In genomic region chr4:141058835-141059234, GRCm38 (mm10) we compare ENCODE assay signal across 14 mouse cellular contexts. TPM values are rescaled to one million over a fixed set of nuclear protein-coding genes. Genes with fewer than 3 reads are reported as not detected.
A peak's percentile ranks its signal among the peaks of the same experiment; 100 is the strongest.
DNase-seq lines count a peak whose midpoint lies in the region; ATAC-seq and TF ChIP-seq lines count a peak whose summit lies in the region.
"Had no signal": no experiment of that assay in that cellular context is flagged by ENCODE, and none has a peak within 500 bp of the region (broad histone marks: within the 10 kb centered on the region; RNA-seq: fewer than 3 reads in every experiment).

No protein-coding gene starts in this region.

- H3K36me3 ChIP-seq in hindbrain, embryonic 12.5 days: peaks cover 12% of the 10 kb centered on the region; the same call in 1 of the 2 replicates
- H3K36me3 ChIP-seq in hindbrain, postnatal 0 days (ENCODE audit: insufficient read depth, low read length): no peaks in the 10 kb centered on the region
- H3K36me3 ChIP-seq in midbrain, embryonic 12.5 days: peaks cover 23% of the 10 kb centered on the region
- H3K36me3 ChIP-seq in midbrain, embryonic 16.5 days (ENCODE audit: control insufficient read depth, insufficient read depth, low read length): no peaks in the 10 kb centered on the region
- no peaks in the 10 kb centered on the region for H3K36me3 ChIP-seq in hindbrain, embryonic 15.5 days
- H3K36me3 ChIP-seq in stomach, embryonic 14.5 days (ENCODE audit: control insufficient read depth, insufficient read depth, low read length): peaks cover 7% of the 10 kb centered on the region; the same call in 1 of the 2 replicates

- 86% methylated on average over 8 of the region's 9 CpGs for WGBS in hindbrain, embryonic 12.5 days
- WGBS in hindbrain, postnatal 0 days: 78% methylated on average over 8 of the region's 9 CpGs
- WGBS in midbrain, embryonic 12.5 days: 76% methylated on average over 9 of the region's 9 CpGs
- WGBS in midbrain, embryonic 16.5 days: 73% methylated on average over 8 of the region's 9 CpGs
- 81% methylated on average over 9 of the region's 9 CpGs for WGBS in hindbrain, embryonic 15.5 days
- 74% methylated on average over 9 of the region's 9 CpGs for WGBS in stomach, embryonic 14.5 days

- peaks cover 25% of the 10 kb centered on the region for H3K4me1 ChIP-seq in hindbrain, embryonic 12.5 days
- peaks cover under 1% of the 10 kb centered on the region; the same call in 1 of the 2 replicates for H3K4me1 ChIP-seq in hindbrain, postnatal 0 days (ENCODE audit: insufficient read depth, low read length)
- H3K4me1 ChIP-seq in midbrain, embryonic 12.5 days: peaks cover 27% of the 10 kb centered on the region
- H3K4me1 ChIP-seq in midbrain, embryonic 16.5 days (ENCODE audit: control insufficient read depth, insufficient read depth, low read length): peaks cover 16% of the 10 kb centered on the region
- H3K4me1 ChIP-seq in hindbrain, embryonic 15.5 days (replicated peaks): peaks cover 27% of the 10 kb centered on the region
- peaks cover 12% of the 10 kb centered on the region for H3K4me1 ChIP-seq in stomach, embryonic 14.5 days (ENCODE audit: control insufficient read depth, insufficient read depth, low read length)

- H3K27ac ChIP-seq in hindbrain, embryonic 12.5 days: 0 out of 2 replicates have a peak overlapping the region, but pooled peaks have one; percentile 8
- no peak overlapping the region for H3K27ac ChIP-seq in hindbrain, postnatal 0 days
- 0 out of 2 replicates have a peak overlapping the region, but pooled peaks have one; percentile 15 for H3K27ac ChIP-seq in midbrain, embryonic 12.5 days (replicated peaks)
- H3K27ac ChIP-seq in midbrain, embryonic 16.5 days (ENCODE audit: low read length): no peak overlapping the region
- no peak overlapping the region for H3K27ac ChIP-seq in hindbrain, embryonic 15.5 days (replicated peaks)
- H3K27ac ChIP-seq in stomach, embryonic 14.5 days (ENCODE audit: low read length): no peak overlapping the region
- H3K27ac ChIP-seq: liver, embryonic 14.5 days had no signal

- no peak for TF ChIP-seq CTCF in hindbrain, postnatal 0 days (IDR thresholded peaks at IDR 0.05; ENCODE audit: low read depth)

- no peaks in the 10 kb centered on the region for H3K27me3 ChIP-seq in hindbrain, embryonic 12.5 days
- H3K27me3 ChIP-seq in hindbrain, postnatal 0 days (ENCODE audit: insufficient read depth, low read length): no peaks in the 10 kb centered on the region
- H3K27me3 ChIP-seq in midbrain, embryonic 12.5 days: no peaks in the 10 kb centered on the region
- no peaks in the 10 kb centered on the region for H3K27me3 ChIP-seq in midbrain, embryonic 16.5 days (ENCODE audit: control insufficient read depth, insufficient read depth, low read depth, low read length)
- no peaks in the 10 kb centered on the region for H3K27me3 ChIP-seq in hindbrain, embryonic 15.5 days
- H3K27me3 ChIP-seq in stomach, embryonic 14.5 days (ENCODE audit: control insufficient read depth, insufficient read depth, low read length): no peaks in the 10 kb centered on the region

- H3K4me2 ChIP-seq in hindbrain, embryonic 12.5 days (replicated peaks): 0 out of 2 replicates have a peak overlapping the region, but pooled peaks have one; percentile 77
- no peak overlapping the region for H3K4me2 ChIP-seq in hindbrain, postnatal 0 days (ENCODE audit: low read depth, low read length)
- no peak overlapping the region for H3K4me2 ChIP-seq in midbrain, embryonic 12.5 days (replicated peaks)
- no peak overlapping the region for H3K4me2 ChIP-seq in midbrain, embryonic 16.5 days (ENCODE audit: low read length)
- H3K4me2 ChIP-seq in hindbrain, embryonic 15.5 days: peak overlapping the region; percentile 77; the same call in 1 of the 2 replicates
- H3K4me2 ChIP-seq in stomach, embryonic 14.5 days (replicated peaks; ENCODE audit: low read depth, low read length): peak overlapping the region; percentile 79; the same call in 1 of the 2 replicates

- ATAC-seq in hindbrain, embryonic 12.5 days (ENCODE audit: low FRiP score): no peak
- ATAC-seq in hindbrain, postnatal 0 days: no peak
- no peak for ATAC-seq in midbrain, embryonic 12.5 days (ENCODE audit: low FRiP score, low read depth)
- ATAC-seq in midbrain, embryonic 16.5 days: no peak
- ATAC-seq in hindbrain, embryonic 15.5 days (ENCODE audit: low FRiP score, low read depth): no peak
- no peak for ATAC-seq in stomach, embryonic 14.5 days (ENCODE audit: insufficient number of reproducible peaks, insufficient read depth, low FRiP score, low read depth)
- ATAC-seq: activated CD4-positive, CD25-positive, alpha-beta regulatory T cell, adult 4 months had no signal

- DNase-seq in hindbrain, postnatal 0 days (ENCODE audit: low spot score): no peak
- DNase-seq in layer of hippocampus, postnatal 36 days: no peak
- DNase-seq: heart, postnatal 10 days; kidney, adult 9 months; layer of hippocampus, adult 9-11 months; thymus, postnatal 36 days had no signal

- no peaks in the 10 kb centered on the region for H3K9me3 ChIP-seq in hindbrain, embryonic 12.5 days (replicated peaks)
- H3K9me3 ChIP-seq in hindbrain, postnatal 0 days (ENCODE audit: low read length): no peaks in the 10 kb centered on the region
- H3K9me3 ChIP-seq in midbrain, embryonic 12.5 days: no peaks in the 10 kb centered on the region
- H3K9me3 ChIP-seq in midbrain, embryonic 16.5 days (replicated peaks; ENCODE audit: control insufficient read depth, low read length, poor library complexity, severe bottlenecking): no peaks in the 10 kb centered on the region
- H3K9me3 ChIP-seq in hindbrain, embryonic 15.5 days: no peaks in the 10 kb centered on the region
- H3K9me3 ChIP-seq in stomach, embryonic 14.5 days (ENCODE audit: control insufficient read depth, low read depth, low read length): no peaks in the 10 kb centered on the region

- H3K9ac ChIP-seq in hindbrain, embryonic 12.5 days: peak overlapping the region; percentile 10; the same call in 1 of the 2 replicates
- H3K9ac ChIP-seq in hindbrain, postnatal 0 days (replicated peaks; ENCODE audit: low read length): no peak overlapping the region
- H3K9ac ChIP-seq in midbrain, embryonic 12.5 days (replicated peaks): 0 out of 2 replicates have a peak overlapping the region, but pooled peaks have one; percentile 15
- H3K9ac ChIP-seq in midbrain, embryonic 16.5 days (ENCODE audit: low read depth, low read length): no peak overlapping the region
- H3K9ac ChIP-seq in hindbrain, embryonic 15.5 days: no peak overlapping the region
- no peak overlapping the region for H3K9ac ChIP-seq in stomach, embryonic 14.5 days (replicated peaks; ENCODE audit: low read depth, low read length)
- H3K9ac ChIP-seq: liver, embryonic 14.5 days had no signal

- no peak overlapping the region for H3K4me3 ChIP-seq in hindbrain, embryonic 12.5 days
- no peak overlapping the region for H3K4me3 ChIP-seq in hindbrain, postnatal 0 days (ENCODE audit: low read length)
- no peak overlapping the region for H3K4me3 ChIP-seq in midbrain, embryonic 12.5 days
- H3K4me3 ChIP-seq in midbrain, embryonic 16.5 days (ENCODE audit: low read depth, low read length): no peak overlapping the region
- H3K4me3 ChIP-seq in hindbrain, embryonic 15.5 days: no peak overlapping the region
- no peak overlapping the region for H3K4me3 ChIP-seq in stomach, embryonic 14.5 days (ENCODE audit: low read depth, low read length)

RNA-seq across cellular contexts. Expression of gene Crocc, which starts 1.5 kb away (rescaled TPM):
- 13.2 and 14.1 TPM in 2 replicates for polyA plus RNA-seq in hindbrain, embryonic 12.5 days (2016; fragmentation: Nextera tagmentation; extraction: Ambion mirVana)
- total RNA-seq in hindbrain, postnatal 0 days (2014; rRNA removed): 18.7 and 19.7 TPM in 2 replicates
- polyA plus RNA-seq in hindbrain, postnatal 0 days (2015; fragmentation: Nextera tagmentation; extraction: Ambion mirVana): 3.8 and 3.9 TPM in 2 replicates
- polyA plus RNA-seq in midbrain, embryonic 12.5 days (2016; fragmentation: Nextera tagmentation; extraction: Ambion mirVana): 14.2 and 15.9 TPM in 2 replicates
- polyA plus RNA-seq in midbrain, embryonic 16.5 days (2015; fragmentation: Nextera tagmentation; extraction: Ambion mirVana): 5.3 and 6.3 TPM in 2 replicates
- 6.2 and 7.7 TPM in 2 replicates for polyA plus RNA-seq in hindbrain, embryonic 15.5 days (2015; fragmentation: Nextera tagmentation; extraction: Ambion mirVana)
- 5.9 and 7.4 TPM in 2 replicates for polyA plus RNA-seq in stomach, embryonic 14.5 days (2014; fragmentation: Nextera tagmentation; extraction: Ambion mirVana)
- total RNA-seq in layer of hippocampus, postnatal 36 days (2021): 10 to 100 TPM; 73.7 to 77.2 TPM

RNA-seq across cellular contexts. Expression of gene Necap2, which starts 19.3 kb away (rescaled TPM):
- 57.6 and 60.7 TPM in 2 replicates for polyA plus RNA-seq in hindbrain, embryonic 12.5 days (2016; fragmentation: Nextera tagmentation; extraction: Ambion mirVana)
- 52.5 and 67.5 TPM in 2 replicates for total RNA-seq in hindbrain, postnatal 0 days (2014; rRNA removed)
- polyA plus RNA-seq in hindbrain, postnatal 0 days (2015; fragmentation: Nextera tagmentation; extraction: Ambion mirVana): 51.5 and 51.8 TPM in 2 replicates
- 54.7 and 56.8 TPM in 2 replicates for polyA plus RNA-seq in midbrain, embryonic 12.5 days (2016; fragmentation: Nextera tagmentation; extraction: Ambion mirVana)
- polyA plus RNA-seq in midbrain, embryonic 16.5 days (2015; fragmentation: Nextera tagmentation; extraction: Ambion mirVana): 52.5 and 55.9 TPM in 2 replicates
- 50.6 and 56.2 TPM in 2 replicates for polyA plus RNA-seq in hindbrain, embryonic 15.5 days (2015; fragmentation: Nextera tagmentation; extraction: Ambion mirVana)
- polyA plus RNA-seq in stomach, embryonic 14.5 days (2014; fragmentation: Nextera tagmentation; extraction: Ambion mirVana): 67.0 and 77.1 TPM in 2 replicates
- 10 to 100 TPM; 38.5 to 40.5 TPM for total RNA-seq in layer of hippocampus, postnatal 36 days (2021)

RNA-seq across cellular contexts. Expression of gene Spata21, which starts 29.3 kb away (rescaled TPM):
- polyA plus RNA-seq in hindbrain, embryonic 12.5 days (2016; fragmentation: Nextera tagmentation; extraction: Ambion mirVana): 0.13 TPM in 1 of 2 replicates, not detected in the other
- total RNA-seq in hindbrain, postnatal 0 days (2014; rRNA removed): 0.37 and 0.90 TPM in 2 replicates
- 0.84 and 1.6 TPM in 2 replicates for polyA plus RNA-seq in hindbrain, postnatal 0 days (2015; fragmentation: Nextera tagmentation; extraction: Ambion mirVana)
- 0.31 TPM in 1 of 2 replicates, not detected in the other for polyA plus RNA-seq in midbrain, embryonic 12.5 days (2016; fragmentation: Nextera tagmentation; extraction: Ambion mirVana)
- polyA plus RNA-seq in midbrain, embryonic 16.5 days (2015; fragmentation: Nextera tagmentation; extraction: Ambion mirVana): 0.39 TPM in 1 of 2 replicates, not detected in the other
- 0.43 and 0.71 TPM in 2 replicates for polyA plus RNA-seq in hindbrain, embryonic 15.5 days (2015; fragmentation: Nextera tagmentation; extraction: Ambion mirVana)
- polyA plus RNA-seq in stomach, embryonic 14.5 days (2014; fragmentation: Nextera tagmentation; extraction: Ambion mirVana): 0.30 and 0.59 TPM in 2 replicates
- total RNA-seq in layer of hippocampus, postnatal 36 days (2021): not detected
- total RNA-seq: common myeloid progenitor, adult 5-6 weeks; heart, postnatal 10 days had no signal
- polyA plus RNA-seq: liver, embryonic 14.5 days had no signal

RNA-seq across cellular contexts. Expression of gene Mfap2, which starts 48.6 kb away (rescaled TPM):
- 344 and 345 TPM in 2 replicates for polyA plus RNA-seq in hindbrain, embryonic 12.5 days (2016; fragmentation: Nextera tagmentation; extraction: Ambion mirVana)
- 20.6 and 42.3 TPM in 2 replicates for total RNA-seq in hindbrain, postnatal 0 days (2014; rRNA removed)
- 92.0 and 99.5 TPM in 2 replicates for polyA plus RNA-seq in hindbrain, postnatal 0 days (2015; fragmentation: Nextera tagmentation; extraction: Ambion mirVana)
- 240 and 287 TPM in 2 replicates for polyA plus RNA-seq in midbrain, embryonic 12.5 days (2016; fragmentation: Nextera tagmentation; extraction: Ambion mirVana)
- polyA plus RNA-seq in midbrain, embryonic 16.5 days (2015; fragmentation: Nextera tagmentation; extraction: Ambion mirVana): 121 and 141 TPM in 2 replicates
- 161 and 173 TPM in 2 replicates for polyA plus RNA-seq in hindbrain, embryonic 15.5 days (2015; fragmentation: Nextera tagmentation; extraction: Ambion mirVana)
- polyA plus RNA-seq in stomach, embryonic 14.5 days (2014; fragmentation: Nextera tagmentation; extraction: Ambion mirVana): 633 and 721 TPM in 2 replicates
- 1 to 10 TPM; 5.7 to 5.8 TPM for total RNA-seq in layer of hippocampus, postnatal 36 days (2021)
- total RNA-seq: common myeloid progenitor, adult 5-6 weeks had no signal
- polyA plus RNA-seq: activated CD4-positive, CD25-positive, alpha-beta regulatory T cell, adult 4 months had no signal

Comparison
In these comparisons a context has a peak if more than half of its experiments do, and no peak if none do; other contexts are left out.
1. H3K27ac ChIP-seq: peak in hindbrain, embryonic 12.5 days (single experiment) and midbrain, embryonic 12.5 days (single experiment); none in hindbrain, postnatal 0 days (single experiment), midbrain, embryonic 16.5 days (single experiment), hindbrain, embryonic 15.5 days (single experiment) and stomach, embryonic 14.5 days (single experiment).
2. H3K4me2 ChIP-seq: peak in hindbrain, embryonic 12.5 days (single experiment), hindbrain, embryonic 15.5 days (single experiment) and stomach, embryonic 14.5 days (single experiment); none in hindbrain, postnatal 0 days (single experiment), midbrain, embryonic 12.5 days (single experiment) and midbrain, embryonic 16.5 days (single experiment).
3. H3K9ac ChIP-seq: peak in hindbrain, embryonic 12.5 days (single experiment) and midbrain, embryonic 12.5 days (single experiment); none in hindbrain, postnatal 0 days (single experiment), midbrain, embryonic 16.5 days (single experiment), hindbrain, embryonic 15.5 days (single experiment) and stomach, embryonic 14.5 days (single experiment).